Mouse (Mus musculus): ENCODE results near the gene Ak4.
"Not testable (repeated sequence)": the region's sequence is repeated elsewhere in the genome, so short reads cannot be mapped to it uniquely, and the experiment has no call there.

The Ak4 gene

DNA sequence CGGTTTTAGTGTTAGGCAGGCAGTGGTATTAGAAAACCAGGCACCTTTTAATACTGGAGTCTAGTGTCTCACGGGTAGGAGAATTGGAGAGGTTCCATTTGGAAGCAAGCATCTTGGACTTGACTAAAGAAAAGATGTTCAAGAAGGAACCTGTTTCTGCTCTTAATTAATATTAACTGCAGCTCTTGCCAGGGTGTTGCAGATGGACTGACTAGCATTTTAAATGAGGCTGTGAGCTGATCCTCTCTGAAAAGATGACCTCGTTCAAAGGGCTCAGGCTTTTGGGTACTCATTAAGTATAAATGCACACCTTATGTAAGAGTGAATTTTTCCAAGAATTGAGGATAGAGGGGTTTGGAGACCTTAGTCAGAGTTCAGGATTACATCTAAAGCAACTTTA lies 5.4 kb downstream of the Ak4 start:
- DNase-seq: no peak

DNA sequence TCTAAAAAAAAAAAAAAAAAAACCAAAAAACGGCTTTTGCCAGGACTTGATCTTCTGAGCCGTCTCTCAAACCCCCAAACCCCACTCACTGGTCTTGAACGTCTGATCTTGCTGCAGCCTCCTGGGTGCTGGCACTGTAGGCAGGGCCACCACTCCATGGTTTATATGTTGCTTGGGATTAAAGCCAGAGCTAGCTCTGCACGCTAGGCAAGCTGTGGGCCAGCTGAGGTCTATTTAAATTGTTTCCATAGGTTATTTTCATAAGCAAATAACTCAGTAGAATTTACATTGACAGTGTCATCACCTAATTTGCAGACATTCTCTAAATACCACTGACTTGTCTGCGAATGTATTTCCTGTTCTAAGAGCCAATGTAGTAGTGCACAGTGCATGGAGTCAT lies 6.0 kb downstream of the Ak4 start:
- no peak for DNase-seq

DNA sequence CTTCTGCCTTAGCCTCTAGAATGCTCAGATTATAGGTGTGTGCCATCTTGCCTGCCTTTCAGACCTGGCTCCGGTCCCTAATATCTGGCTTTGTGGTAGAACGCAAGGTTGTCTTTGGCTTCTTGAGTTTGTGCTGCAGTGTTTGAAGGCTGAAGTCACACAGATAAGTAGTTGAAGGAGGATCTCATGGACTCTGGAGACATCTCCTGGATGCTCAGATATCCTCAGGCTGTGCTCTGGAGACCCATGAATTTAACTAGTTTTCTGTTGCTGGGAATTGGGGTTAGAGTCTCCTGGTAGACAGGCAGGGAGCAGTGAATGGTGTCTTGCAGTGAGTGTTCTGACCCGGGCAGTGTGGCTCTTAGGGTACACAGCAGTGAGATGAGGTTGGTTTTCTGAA lies 6.6 kb downstream of the Ak4 start:
- no peak for DNase-seq

DNA sequence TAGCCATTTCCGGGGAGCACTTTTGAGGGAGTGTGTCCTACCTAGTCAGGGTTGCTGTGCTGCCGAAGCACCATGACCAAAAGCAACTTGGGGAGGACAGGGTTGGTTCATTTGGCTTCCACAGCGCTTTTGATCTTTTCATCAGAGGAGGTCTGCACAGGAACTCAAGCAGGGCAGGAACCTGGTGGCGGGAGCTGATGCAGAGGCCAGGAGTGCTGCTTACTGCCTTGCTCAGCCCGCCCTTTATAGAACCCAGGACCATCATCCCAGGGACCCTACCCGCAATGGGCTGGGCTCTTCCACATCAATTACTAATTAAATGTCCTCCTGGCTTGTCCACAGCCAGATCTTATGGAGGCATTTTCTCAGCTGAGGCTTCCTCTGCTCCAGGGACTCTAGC lies 7.5 kb downstream of the Ak4 start:
- no peak for DNase-seq

DNA sequence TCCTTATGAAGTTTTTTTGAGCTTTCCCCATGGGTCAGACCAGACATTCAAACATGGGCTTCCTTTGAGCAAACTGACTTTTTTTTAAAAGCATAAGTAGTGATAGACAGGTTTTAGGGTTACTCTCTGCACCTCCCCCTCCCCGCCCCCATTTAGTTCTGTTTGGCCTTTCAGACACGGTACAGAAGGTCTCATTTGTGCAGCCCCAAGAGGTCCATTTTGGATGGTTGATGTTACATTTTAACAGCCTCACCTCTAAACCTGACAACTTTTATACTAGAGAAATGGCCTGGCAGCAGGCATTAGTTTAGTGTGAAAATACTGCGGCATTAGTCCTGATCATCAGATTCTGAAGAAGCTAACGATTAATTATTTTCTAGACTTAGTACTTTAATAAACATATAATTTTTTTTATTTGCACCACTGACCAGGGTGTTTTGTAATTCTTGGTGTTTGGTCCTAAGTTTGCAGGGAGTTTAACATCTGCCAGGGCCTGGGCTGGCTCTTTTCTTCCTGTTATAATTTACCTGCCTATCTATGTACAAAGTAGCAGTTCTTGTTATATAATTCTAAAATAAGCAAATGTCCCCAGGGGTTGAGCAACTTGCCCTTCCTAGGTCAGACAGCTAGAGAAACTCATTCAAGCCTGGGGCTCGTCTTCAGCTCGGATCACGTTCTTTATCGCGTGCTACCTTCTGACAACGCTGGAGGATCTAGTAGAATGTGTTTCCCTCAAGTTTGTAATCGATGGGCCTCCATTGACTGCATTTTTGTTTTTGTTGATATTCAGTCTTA lies 9.0 kb downstream of the Ak4 start:
- no peak for DNase-seq

DNA sequence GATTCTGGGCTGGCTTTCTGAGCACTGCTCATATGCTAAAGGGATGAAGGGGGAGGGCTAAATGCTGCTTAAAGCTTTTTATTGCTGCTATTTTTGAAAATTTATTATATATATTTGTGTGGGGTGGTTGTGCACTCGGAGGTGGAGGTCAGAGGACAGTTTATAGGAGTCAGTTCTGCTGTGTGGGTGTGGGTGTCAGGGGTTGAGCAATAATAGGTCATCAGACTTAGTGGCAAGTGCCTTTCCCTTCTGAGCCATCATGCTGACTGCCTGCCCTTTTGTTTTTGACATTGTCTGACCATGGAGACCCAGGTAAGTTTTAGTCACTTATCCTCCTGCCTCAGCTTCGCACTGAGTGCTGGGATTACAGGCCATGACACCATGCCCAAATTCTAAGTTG lies 10.0 kb downstream of the Ak4 start:
- no peak for DNase-seq

DNA sequence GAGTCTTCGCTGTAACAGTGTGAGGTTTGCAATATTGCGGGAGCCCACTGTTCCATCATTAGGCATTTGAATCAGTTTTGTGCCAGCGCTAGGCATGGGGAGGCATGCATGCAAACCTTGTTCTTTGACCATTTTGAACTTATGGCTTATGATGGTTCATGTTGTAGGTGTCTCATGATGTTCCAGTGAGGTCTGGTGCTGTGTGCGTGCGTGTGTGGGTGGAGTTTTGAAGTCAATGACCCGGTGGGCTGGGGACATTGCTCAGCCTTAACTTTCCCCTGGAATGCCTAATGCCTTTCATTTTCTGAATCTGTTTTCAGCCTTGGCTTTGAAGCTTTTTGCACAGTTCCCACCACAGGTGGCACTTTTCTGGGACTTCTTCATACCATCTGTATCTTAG lies 10.9 kb downstream of the Ak4 start:
- DNase-seq: no peak

DNA sequence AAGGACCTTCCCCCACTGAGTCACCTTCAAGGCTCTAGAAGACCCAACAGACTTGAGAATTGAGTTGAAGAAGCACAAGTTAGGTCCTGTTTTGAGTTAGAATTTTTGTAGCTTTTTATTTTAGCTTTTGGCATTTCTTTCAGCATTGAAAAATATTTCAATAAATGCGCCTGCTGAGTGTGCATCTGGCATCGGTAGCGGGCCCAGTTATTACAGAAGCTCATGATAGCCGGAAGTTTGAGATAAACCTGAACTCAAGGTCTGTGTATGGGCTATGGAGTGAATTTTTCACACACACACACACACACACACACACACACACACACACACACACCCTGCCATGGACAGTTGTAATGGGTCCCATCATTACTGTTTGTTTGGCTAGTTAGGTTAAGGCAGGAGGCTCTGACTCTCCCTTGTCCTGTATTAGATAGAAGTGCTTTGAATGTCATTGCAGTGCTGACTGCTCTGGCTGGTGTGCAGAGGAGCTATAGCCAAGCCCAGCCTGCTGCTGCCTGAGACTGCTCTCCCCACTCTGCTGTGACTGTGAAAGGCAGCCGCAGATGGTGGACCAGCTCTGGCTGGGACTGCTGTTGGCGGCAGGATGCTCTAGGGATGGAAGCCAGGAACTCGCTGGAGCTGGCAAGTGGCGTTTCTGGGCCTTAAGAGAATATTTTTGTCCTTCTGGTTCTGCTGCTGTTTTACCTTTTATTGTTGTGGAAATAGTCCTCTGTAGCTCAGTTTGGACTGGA lies 17.9 kb downstream of the Ak4 start:
- DNase-seq: peak; percentile 66

DNA sequence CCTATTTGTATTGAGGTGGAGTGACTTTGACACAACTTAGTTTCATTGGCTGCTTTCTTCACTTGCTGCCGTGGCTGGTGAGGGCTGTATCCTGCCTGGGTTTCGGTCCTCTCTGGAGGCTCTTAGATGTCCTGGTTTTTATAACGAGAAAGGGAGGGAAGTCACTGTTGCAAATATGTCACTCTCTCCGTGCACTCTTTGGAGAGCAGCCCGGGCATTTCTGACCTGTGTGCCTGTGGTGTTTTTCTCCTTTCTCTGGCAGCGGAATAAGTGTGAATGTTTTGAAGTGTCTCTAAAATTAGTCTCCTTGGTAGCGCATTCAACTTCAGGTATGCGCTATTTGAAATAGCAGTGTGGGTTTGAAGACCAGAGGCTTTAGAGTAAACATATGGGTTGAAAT lies 19.2 kb downstream of the Ak4 start:
- DNase-seq: peak; percentile 9

DNA sequence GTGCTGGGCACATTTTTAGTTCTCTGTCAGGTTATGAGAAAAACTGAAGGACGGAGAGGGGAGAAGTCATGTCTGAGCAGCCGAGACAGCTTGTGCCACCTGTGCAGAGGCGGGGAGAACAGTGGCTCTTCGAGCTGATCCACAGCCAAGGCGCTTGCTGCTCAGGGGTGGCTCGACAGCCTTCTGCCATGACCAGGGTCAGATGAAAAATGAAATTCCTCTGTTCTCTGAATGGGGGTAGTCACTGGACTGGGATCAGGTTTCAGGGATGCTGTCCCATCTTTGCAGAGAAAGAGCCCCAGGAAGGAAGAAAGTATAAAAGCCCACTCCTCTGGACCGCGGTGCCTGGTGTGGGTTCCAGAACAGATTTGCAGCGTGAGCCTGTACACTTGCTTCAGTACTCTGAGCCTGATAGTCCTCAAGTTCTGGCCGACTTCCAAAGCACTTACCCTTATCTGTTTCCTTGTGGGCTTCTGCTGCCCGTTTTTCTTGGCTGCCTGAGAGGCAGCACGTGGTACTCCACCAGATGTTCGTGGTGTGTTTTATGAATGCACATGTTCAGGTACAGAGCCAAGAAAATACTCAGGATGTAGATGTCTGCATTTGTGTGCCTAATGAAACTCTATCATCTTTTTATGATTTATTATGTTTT lies 20.8 kb downstream of the Ak4 start:
- peak; percentile 75 for DNase-seq

DNA sequence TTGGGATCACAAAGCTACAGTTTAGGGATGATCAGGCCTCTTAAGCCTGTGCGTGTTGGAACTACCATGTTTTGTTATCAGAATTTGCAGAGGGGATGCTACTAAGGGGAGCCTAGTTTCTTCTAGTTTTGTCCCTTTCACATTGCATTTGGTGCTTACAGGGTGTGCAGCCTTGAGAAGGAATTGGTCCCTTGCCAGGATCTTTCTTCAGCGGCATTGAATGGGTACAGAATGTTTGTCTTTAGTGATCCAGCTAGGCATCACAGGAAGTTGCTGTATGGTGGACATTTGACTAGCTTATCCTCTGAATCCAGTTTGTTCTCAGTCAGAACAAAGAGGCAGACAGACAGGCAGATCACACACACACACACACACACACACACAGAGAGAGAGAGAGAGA lies 23.7 kb downstream of the Ak4 start:
- DNase-seq: no peak

DNA sequence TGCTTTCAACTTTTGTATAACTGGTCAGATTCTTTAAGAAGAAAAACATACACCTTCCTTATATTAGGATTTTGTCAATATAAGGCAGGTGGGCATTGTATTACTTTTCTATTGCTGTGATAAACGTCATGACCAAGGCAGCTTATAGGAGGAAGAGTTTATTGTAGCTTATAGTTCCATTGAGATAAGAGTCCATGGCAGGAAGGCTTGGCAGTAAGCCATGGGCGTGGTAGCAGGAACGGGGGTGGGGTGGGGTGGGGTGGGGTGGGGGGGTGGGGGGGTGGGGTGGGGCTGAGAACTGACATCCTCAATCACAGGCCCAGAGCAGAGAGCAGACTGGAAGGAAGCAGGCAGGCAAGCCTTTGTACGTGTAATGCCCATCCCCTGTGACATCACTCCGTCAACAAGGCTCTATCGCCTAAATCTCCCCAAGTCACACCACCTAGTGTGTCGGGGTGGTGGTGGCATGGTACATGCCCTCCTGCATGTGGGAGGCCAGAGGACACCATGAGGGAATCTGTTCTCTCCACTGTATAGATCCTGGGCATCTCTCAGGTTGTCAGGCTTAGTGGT lies 24.4 kb downstream of the Ak4 start:
- DNase-seq: no peak

DNA sequence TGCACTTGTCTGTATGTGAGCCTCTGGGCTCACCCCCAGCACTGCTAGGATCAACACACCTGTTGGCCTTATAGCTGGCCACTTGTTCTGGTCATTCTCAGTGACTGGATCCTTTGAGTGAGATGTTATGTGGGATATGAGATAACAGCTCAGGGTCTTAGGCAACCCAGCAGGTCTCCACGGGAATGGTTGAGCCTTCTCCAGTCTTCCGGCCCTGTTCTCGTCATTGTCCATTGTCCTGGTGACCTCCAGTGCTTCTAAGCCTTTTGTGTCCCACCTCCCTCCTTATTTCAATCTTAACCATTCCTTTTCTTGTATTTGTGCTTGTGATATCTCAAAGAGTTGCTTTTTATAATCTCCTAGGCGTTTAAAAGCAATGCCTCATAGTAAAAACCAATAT lies 26.6 kb downstream of the Ak4 start:
- DNase-seq: no peak

DNA sequence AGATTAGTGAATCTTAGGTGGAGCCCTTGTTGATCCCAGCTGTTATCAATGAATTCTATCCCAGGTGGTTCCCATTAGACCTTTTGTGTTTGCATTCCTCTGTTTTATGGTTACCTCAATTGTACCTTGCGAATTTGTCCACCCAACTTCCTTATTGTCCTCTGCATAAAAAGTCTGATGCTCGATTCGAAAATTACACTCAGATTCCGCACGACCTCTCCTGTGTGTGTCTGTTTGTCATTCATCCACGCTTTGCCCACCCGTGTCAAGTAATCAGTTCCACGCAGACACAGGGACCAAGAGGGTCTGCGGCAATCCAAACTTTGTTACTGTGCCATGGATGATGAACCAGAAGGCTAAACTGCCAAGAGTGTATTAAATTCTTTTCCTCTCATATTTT lies 27.5 kb downstream of the Ak4 start:
- not testable (repeated sequence) for DNase-seq

DNA sequence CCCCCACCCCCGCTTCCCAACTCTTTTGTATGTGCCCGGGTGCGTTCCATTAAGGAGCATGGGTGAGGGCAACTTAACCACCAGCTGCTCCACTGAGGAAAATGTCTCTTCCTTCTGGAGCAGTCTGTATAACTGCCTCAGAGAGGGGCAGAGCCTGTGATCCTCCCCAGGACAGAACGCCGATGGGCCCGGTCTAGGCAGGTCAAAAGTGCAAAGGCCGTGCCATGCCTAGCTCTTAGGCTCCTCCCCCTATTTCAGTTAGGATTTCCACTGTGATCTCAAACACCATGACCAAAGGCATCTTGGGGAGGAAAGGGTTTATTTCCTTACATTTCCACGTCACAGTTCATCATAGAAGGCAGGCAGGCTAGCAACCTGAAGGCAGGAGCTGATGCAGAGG lies 29.6 kb downstream of the Ak4 start:
- DNase-seq: no peak

DNA sequence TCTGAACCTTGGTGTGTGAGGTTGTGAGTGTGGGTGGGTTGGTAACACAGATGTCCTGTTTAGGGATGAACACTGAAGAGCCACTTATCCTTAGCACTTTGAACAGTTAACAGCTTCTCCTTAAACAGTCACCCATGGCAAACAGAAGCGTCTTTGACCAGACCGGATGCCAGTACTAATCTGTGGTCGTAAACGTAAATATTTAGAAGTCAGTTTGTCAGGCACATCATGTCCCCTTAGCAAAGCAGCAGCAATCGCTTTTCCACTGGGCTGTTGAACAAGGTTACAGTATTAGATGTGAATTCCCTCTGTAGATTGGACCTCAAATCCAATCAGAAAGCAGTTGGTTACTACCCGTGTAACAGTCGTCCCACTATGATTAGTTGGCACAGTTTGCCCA lies 30.3 kb downstream of the Ak4 start:
- peak; percentile 41 for DNase-seq

DNA sequence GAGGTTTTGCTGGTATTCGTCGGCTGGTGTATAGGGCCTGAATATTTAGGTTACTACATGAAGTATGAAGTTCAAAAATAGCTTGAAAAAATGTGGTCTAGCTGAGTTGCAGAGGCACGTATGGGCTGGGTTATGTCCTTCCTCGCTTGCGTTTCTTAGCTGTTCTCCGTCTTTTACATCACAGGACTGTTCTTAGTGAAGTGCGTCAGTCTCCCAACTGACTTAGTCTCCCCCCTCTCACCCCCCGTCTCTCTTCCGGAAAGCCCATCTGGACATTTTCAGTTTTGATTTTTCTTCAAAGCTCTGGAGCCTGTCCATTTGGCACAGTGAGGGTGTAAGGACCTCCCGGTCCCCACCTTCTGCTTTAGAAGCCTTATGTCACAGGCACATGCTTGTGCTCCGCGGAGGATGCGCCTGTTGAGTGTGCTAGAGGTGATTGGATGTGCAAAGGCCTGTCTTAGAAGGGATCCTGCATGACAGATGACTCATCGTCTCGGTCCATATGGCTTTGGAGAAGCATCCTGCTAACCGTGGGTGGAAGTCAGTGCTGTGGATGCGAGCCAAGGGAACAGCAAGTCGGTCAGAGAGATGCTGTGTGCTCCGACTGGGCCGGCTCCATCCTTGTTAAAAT lies 31.2 kb downstream of the Ak4 start:
- DNase-seq: peak; percentile 61

DNA sequence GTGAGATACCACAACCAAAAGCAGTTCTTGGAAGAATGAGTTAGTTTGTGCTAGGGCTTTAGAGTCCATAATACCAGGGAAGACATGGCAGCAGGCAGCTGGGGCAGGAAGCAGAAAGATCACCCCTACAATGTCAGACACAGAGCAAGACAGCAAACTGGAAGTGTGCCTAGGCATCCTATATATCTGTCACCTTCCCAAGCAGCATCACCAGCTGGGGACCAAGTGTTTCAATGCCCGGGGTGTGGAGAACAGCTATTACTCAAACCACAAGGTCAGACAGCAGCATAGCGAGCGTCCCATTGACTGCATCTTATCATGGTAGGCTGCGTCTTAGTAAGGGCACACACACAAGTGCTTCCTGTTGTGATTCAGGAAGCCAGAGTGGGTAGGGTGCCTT lies 32.0 kb downstream of the Ak4 start:
- no peak for DNase-seq

DNA sequence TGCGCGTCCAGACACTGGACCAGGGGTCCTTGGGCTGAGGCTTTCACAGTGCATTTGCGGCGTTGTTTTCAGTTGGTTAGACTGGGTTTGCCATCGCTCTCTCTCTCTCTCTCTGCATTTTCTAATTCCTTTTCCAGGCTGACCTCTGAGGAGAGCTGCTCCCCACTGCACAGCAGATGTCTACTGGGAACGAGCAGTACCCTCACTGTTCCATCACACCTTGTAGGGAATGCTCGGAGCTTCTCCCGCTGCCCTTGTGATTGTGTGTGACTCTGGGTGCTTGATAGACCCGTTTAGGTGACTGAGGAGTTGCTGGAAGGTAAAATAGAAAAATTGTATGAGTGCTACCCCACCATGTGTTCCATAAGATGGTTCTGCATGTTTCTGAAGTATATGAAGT lies 33.8 kb downstream of the Ak4 start:
- DNase-seq: no peak

DNA sequence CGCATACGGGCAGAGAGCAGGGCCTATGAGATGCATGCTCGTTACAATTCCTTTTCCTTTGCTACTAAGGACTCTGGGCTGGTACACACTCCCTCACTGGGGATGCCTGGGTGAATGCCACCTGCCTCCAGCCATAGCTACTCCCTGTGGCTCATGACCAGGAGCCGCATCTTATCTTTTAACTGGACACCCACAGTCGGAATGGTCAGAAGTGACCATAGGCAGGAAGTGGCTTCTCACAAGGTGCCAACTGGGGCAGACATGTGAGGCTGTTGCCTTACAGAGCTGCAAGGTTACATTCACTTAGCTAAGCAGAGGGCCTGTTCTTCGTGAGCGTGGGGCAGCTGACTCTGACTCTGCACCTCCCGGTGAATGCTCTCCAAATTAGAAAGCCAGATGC lies 38.1 kb downstream of the Ak4 start:
- DNase-seq: no peak

DNA sequence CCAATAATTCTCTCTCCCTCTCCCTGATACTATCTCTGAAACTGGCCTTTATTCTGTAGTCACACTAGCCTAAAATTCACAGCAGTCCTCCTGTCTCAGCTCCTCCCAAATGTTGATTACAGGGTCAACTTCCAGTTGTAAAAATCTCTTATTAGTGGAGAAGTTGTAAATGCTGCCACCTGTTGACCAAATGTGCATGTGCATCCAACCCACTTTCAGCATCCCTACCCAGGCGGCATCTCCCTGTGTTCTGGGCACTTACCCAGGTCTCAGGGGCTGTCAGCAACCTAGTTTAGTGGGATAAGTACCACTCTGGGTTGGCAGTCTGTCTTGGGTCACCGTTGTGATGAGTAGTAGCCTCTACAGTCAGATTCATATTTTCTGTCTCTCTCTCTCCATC lies 39.3 kb downstream of the Ak4 start:
- peak; percentile 67 for DNase-seq

DNA sequence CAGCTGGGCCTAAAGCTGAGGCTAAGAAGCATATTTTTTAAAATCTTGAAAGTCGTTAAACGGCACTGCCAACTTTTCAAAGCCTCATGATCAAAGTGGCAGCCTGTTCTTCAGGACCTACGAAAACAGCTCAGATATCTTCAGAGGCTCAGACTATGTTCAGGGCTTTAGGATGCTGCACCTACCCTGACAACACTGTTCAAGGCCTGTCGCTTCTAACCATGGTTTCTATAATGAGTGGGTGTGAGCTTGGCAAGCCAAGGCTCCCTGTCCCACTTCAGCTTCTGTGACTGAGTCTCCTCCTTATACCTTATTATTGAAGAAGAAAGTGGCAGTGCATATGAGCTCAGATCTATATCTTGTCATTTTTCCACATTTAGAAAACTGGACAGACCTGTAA lies 40.3 kb downstream of the Ak4 start:
- no peak for DNase-seq

DNA sequence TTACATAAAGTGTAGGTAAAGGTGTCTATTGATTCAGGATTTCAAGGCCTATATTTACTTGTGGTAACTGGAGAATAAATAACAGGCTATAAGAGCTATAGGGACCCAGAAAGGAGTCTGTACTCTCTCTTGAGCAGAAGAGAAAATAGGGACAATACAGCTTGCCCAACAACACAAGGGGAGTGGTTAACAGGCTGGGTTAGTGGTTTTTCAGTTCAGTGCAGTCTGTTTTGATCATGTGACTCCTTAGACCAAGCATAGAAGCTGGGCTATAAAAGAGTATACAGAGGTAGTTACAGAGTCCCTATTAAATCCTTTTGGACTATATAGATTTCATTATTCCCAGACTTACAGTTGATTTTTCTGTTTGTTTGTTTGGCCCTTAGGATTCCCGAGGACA lies 41.0 kb downstream of the Ak4 start:
- no peak for DNase-seq
